Mouse (Mus musculus) ES-E14 (cell line): Measurements from ENCODE around the gene Hrnr. TPM values are rescaled to one million over a fixed set of nuclear protein-coding genes. Genes with fewer than 3 reads are reported as not detected.

Experiments used
- DNase-seq: peaks from one replicate; pipeline ENCODE4 v3.0.0-alpha.2; 2013; ENCODE audit warnings: low read depth, low spot score
- H3K27ac ChIP-seq: 2 replicates; pipeline ENCODE4 v1.5.1; 2012; ENCODE audit warnings: low read depth, mild to moderate bottlenecking, low read length, moderate library complexity, mixed read lengths; ENCODE audit not compliant: poor library complexity, insufficient read depth, severe bottlenecking
- H3K36me3 ChIP-seq: 2 replicates; pipeline ENCODE4 v1.6.1; 2012; ENCODE audit warnings: mild to moderate bottlenecking, low read length, moderate library complexity, mixed read lengths; ENCODE audit not compliant: control insufficient read depth, poor library complexity, insufficient read depth, severe bottlenecking
- H3K4me1 ChIP-seq, 2 experiments: fragments of 150-350 bp in 1 of 2; sonication (generic) in 1 of 2; 2 replicates each; pipeline ENCODE4 v1.6.1; 2012; ENCODE audit warnings: low read length in 2 of 2, mild to moderate bottlenecking in 1 of 2, mixed read lengths in 1 of 2; ENCODE audit not compliant: control insufficient read depth in 2 of 2, insufficient read depth in 2 of 2, poor library complexity in 1 of 2
- H3K4me3 ChIP-seq, 2 experiments: fragments of 150-350 bp in 1 of 2; sonication (generic) in 1 of 2; 2 replicates each; pipeline ENCODE4 v1.5.1; 2012; ENCODE audit warnings: low read length in 2 of 2, low read depth in 1 of 2, mild to moderate bottlenecking in 1 of 2, mixed read lengths in 1 of 2; ENCODE audit not compliant: insufficient read depth in 1 of 2, poor library complexity in 1 of 2, severe bottlenecking in 1 of 2
- H3K9ac ChIP-seq: 2 replicates; pipeline ENCODE4 v1.6.1; 2012; ENCODE audit warnings: low read depth, mild to moderate bottlenecking, low read length, mixed read lengths; ENCODE audit not compliant: poor library complexity, insufficient read depth, severe bottlenecking
- H3K9me3 ChIP-seq: fragments of 150-350 bp; sonication (generic); 2 replicates; pipeline ENCODE4 v1.6.1; 2012; ENCODE audit warnings: low read depth, mild to moderate bottlenecking, low read length; ENCODE audit not compliant: control insufficient read depth, insufficient read depth
- CHD2 ChIP-seq: IDR thresholded peaks from 2 replicates; pipeline ENCODE4 v1.6.1; 2014; ENCODE audit warnings: mild to moderate bottlenecking, low read depth, low read length, inconsistent platforms
- HCFC1 ChIP-seq: IDR thresholded peaks from 2 replicates; pipeline ENCODE4 v1.6.1; 2012; ENCODE audit warnings: low read length, inconsistent platforms, borderline replicate concordance; ENCODE audit not compliant: insufficient read depth
- MAFK ChIP-seq: IDR thresholded peaks from 2 replicates; pipeline ENCODE4 v1.6.1; 2014; ENCODE audit warnings: mild to moderate bottlenecking, low read depth, low read length, inconsistent platforms; ENCODE audit not compliant: insufficient read depth
- ZC3H11A ChIP-seq: IDR thresholded peaks from 2 replicates; pipeline ENCODE4 v1.6.1; 2012; ENCODE audit warnings: low read depth, mild to moderate bottlenecking, inconsistent platforms, low read length, borderline replicate concordance
- ZNF384 ChIP-seq: IDR thresholded peaks from 2 replicates; pipeline ENCODE4 v1.6.1; 2012; ENCODE audit warnings: low read depth, low read length, inconsistent platforms
- in situ Hi-C, 2 experiments: fragments of 600-800 bp; cut with MboI; formaldehyde crosslinking; loops; one replicate each; pipeline ENCODE4 v1.15.1; 2025; ENCODE audit warnings: low sequenced_read_pairs in 2 of 2, inconsistent platforms in 1 of 2; ENCODE audit not compliant: unreplicated experiment in 2 of 2
- total RNA-seq: library from RNA; depleted of rRNA; stranded (reverse); fragments of 300-350 nt; gene quantifications from 2 replicates; pipeline ENCODE4 v1.2.3, GENCODE M21; 2012

The Hrnr gene
- total RNA-seq, 1 experiment = not detected

DNA sequence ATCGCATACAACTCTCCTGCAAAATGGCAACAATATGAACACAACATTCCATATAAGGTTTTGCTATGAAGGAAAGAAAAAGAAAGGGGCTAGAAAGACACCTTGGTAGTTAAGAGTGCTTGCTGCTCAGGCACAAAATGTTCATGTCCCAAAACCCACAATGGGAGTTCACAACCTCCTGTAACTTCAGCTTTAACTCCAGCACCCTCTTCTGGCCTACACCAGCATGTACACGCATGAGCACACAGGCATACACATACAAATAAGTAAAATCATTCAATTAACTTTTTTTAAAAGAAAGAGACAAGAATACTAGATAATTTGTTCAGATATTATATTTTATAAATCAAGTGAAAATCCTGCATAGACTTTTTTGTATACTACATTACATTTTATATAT, 13.4 kb upstream of the Hrnr start:
- H3K36me3 ChIP-seq = no peaks in the 10 kb centered on the region
- H3K4me1 ChIP-seq = no peaks in the 10 kb centered on the region
- H3K9me3 ChIP-seq = no peaks in the 10 kb centered on the region
- no peak overlapping the region for H3K27ac ChIP-seq
- H3K4me3 ChIP-seq = no peak overlapping the region
- H3K9ac ChIP-seq = no peak overlapping the region
- TF ChIP-seq MAFK = no peak
- TF ChIP-seq ZC3H11A = peak; percentile 65
- DNase-seq = no peak
- in situ Hi-C loops = loop anchor here (10.0 to 25.0 kb wide), 2 partner anchors 191 to 194 kb away; no protein-coding TSS in a partner anchor

- H3K4me1 ChIP-seq = no peaks in the 10 kb centered on the region
- in situ Hi-C loops = loop anchor here in 1 of 2 experiments (25.0 kb wide), 1 partner anchor 199 kb away; no protein-coding TSS in a partner anchor
- no peaks in the 10 kb centered on the region for H3K36me3 ChIP-seq
These were observed 8.2 kb upstream of the Hrnr start for GRCm38 (mm10) chr3:93311371-93311770.

GRCm38 (mm10) chr3:93314388-93314787, 5.2 kb upstream of the Hrnr start:
- no peaks in the 10 kb centered on the region for H3K36me3 ChIP-seq
- in situ Hi-C loops = loop anchor here in 1 of 2 experiments (25.0 kb wide), 1 partner anchor 202 kb away; no protein-coding TSS in a partner anchor

More at GRCm38 (mm10) chr3:93311371-93311770, 8.2 kb upstream of the Hrnr start:
- Histone ChIP-seq H3K9me3 (no peaks in the 10 kb centered on the region), H3K9ac (no peak overlapping the region), H3K4me3 (no peak overlapping the region), H3K27ac (no peak overlapping the region)
- TF ChIP-seq ZNF384 (no peak), MAFK (no peak), HCFC1 (no peak), ZC3H11A (no peak), CHD2 (no peak)
- no peak for DNase-seq

DNA sequence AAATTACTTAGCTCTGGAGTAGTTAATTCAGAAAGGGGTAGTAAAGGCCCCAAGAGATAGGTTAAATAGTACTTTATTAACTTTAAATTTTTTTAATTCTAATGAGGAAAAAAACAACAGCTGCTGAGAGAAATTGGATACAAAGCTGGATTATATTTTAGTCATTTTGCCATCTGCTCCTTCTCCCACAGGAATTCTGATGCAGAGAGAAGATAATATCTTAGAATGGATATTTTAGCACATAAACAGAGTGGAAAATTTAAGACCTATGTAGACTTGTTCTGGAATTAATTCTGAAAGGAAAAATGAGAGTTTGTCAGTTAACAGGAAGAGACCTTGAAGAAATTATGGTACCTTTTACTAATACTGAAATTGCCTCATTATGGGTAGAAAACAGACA, 18.2 kb downstream of the Hrnr start:
- no peak overlapping the region for H3K9ac ChIP-seq
- H3K27ac ChIP-seq = no peak overlapping the region
- no peak for DNase-seq
- H3K9me3 ChIP-seq = no peaks in the 10 kb centered on the region
- no peaks in the 10 kb centered on the region for H3K36me3 ChIP-seq
- no peaks in the 10 kb centered on the region for H3K4me1 ChIP-seq
- no peak for TF ChIP-seq HCFC1
- TF ChIP-seq ZNF384 = no peak
- TF ChIP-seq MAFK = no peak
- TF ChIP-seq CHD2 = no peak
- TF ChIP-seq ZC3H11A = no peak
- H3K4me3 ChIP-seq = no peak overlapping the region
- in situ Hi-C loops = no loop called here

More at GRCm38 (mm10) chr3:93314388-93314787, 5.2 kb upstream of the Hrnr start:
- TF ChIP-seq ZNF384 (no peak), HCFC1 (no peak), MAFK (no peak), CHD2 (no peak), ZC3H11A (no peak)
- H3K4me1 ChIP-seq = no peaks in the 10 kb centered on the region
- H3K9ac ChIP-seq = no peak overlapping the region
- no peak overlapping the region for H3K4me3 ChIP-seq
- no peaks in the 10 kb centered on the region for H3K9me3 ChIP-seq
- DNase-seq = no peak
- no peak overlapping the region for H3K27ac ChIP-seq

GRCm38 (mm10) chr3:93340021-93340420, 20.5 kb downstream of the Hrnr start:
- in situ Hi-C loops = no loop called here
- Histone ChIP-seq H3K4me1 (no peaks in the 10 kb centered on the region), H3K36me3 (no peaks in the 10 kb centered on the region), H3K27ac (no peak overlapping the region), H3K9me3 (no peaks in the 10 kb centered on the region), H3K9ac (no peak overlapping the region), H3K4me3 (no peak overlapping the region)
- TF ChIP-seq CHD2 = no peak
- peak; percentile 89 for TF ChIP-seq MAFK
- no peak for DNase-seq
